Mouse (Mus musculus): ENCODE measurements around the gene Cenpb.
A peak's percentile ranks its signal among the peaks of the same experiment; 100 is the strongest.

Cenpb gene

GRCm38 (mm10) chr2:131200710-131201109 is 20.8 kb upstream of the Cenpb start:
- no peak for DNase-seq (ENCODE audit: low spot score in 2 of 2)

GRCm38 (mm10) chr2:131196606-131197316 is 16.9 kb upstream of the Cenpb start:
- no peak for DNase-seq (ENCODE audit: low spot score in 2 of 2)

- DNase-seq (ENCODE audit: low spot score in 2 of 2), result no peak
These were observed 11.1 kb upstream of the Cenpb start for GRCm38 (mm10) chr2:131191005-131191390.

GRCm38 (mm10) chr2:131190344-131191004 is 10.6 kb upstream of the Cenpb start:
- DNase-seq (ENCODE audit: low spot score in 2 of 2), result no peak

GRCm38 (mm10) chr2:131189521-131190309 is 9.8 kb upstream of the Cenpb start:
- DNase-seq (ENCODE audit: low spot score in 2 of 2), result no peak

- DNase-seq (ENCODE audit: low spot score in 2 of 2), result no peak
These were observed 8.4 kb upstream of the Cenpb start for GRCm38 (mm10) chr2:131188311-131188710.

GRCm38 (mm10) chr2:131187602-131187922 is 7.7 kb upstream of the Cenpb start:
- DNase-seq (ENCODE audit: low spot score in 2 of 2), result no peak

- DNase-seq (ENCODE audit: low spot score in 2 of 2), result peak; percentile 63 to 74
These were observed 7.1 kb upstream of the Cenpb start, which contains the start of the genes Cdc25b and Spef1 for GRCm38 (mm10) chr2:131186771-131187601. Cdc25b (plus strand) TSS chr2:131186949. Spef1 (minus strand) TSS chr2:131187282.

- no peak for DNase-seq (ENCODE audit: low spot score in 2 of 2)
These were observed 6.5 kb upstream of the Cenpb start for GRCm38 (mm10) chr2:131186343-131186742.

GRCm38 (mm10) chr2:131179246-131179886 is 501 bp downstream of the Cenpb start:
- DNase-seq (ENCODE audit: low spot score in 2 of 2), result peak; percentile 61 to 66

GRCm38 (mm10) chr2:131178828-131179245 is 1.0 kb downstream of the Cenpb start:
- DNase-seq (ENCODE audit: low spot score in 2 of 2), result peak in 1 of 2 experiments; percentile 27

- DNase-seq (ENCODE audit: low spot score in 2 of 2), result no peak
These were observed 1.9 kb downstream of the Cenpb start for GRCm38 (mm10) chr2:131177932-131178331.

GRCm38 (mm10) chr2:131176491-131176890 is 3.4 kb downstream of the Cenpb start:
- no peak for DNase-seq (ENCODE audit: low spot score in 2 of 2)

GRCm38 (mm10) chr2:131175945-131176309 is 3.9 kb downstream of the Cenpb start:
- DNase-seq (ENCODE audit: low spot score in 2 of 2), result no peak

- no peak for DNase-seq (ENCODE audit: low spot score in 2 of 2)
These were observed 4.5 kb downstream of the Cenpb start for GRCm38 (mm10) chr2:131175286-131175944.

- peak in 1 of 2 experiments; percentile 63 for DNase-seq (ENCODE audit: low spot score in 2 of 2)
These were observed 5.2 kb downstream of the Cenpb start for GRCm38 (mm10) chr2:131174700-131175099.

GRCm38 (mm10) chr2:131172322-131172721 is 7.5 kb downstream of the Cenpb start:
- DNase-seq (ENCODE audit: low spot score in 2 of 2), result no peak

GRCm38 (mm10) chr2:131171401-131172104 is 8.3 kb downstream of the Cenpb start:
- peak in 1 of 2 experiments; percentile 66 for DNase-seq (ENCODE audit: low spot score in 2 of 2)

- DNase-seq (ENCODE audit: low spot score in 2 of 2), result no peak
These were observed 8.9 kb downstream of the Cenpb start for GRCm38 (mm10) chr2:131170936-131171335.

GRCm38 (mm10) chr2:131168914-131169313 is 11.0 kb downstream of the Cenpb start:
- no peak for DNase-seq (ENCODE audit: low spot score in 2 of 2)
